In genomic region chr12:35670980-35671379, GRCm38 (mm10) we compare ENCODE assay signal across 22 mouse cellular contexts.
DNase-seq lines count a peak whose midpoint lies in the region; ATAC-seq and TF ChIP-seq lines count a peak whose summit lies in the region.
"Had no signal": no experiment of that assay in that cellular context is flagged by ENCODE, and none has a peak within 500 bp of the region (broad histone marks: within the 10 kb centered on the region; RNA-seq: fewer than 3 reads in every experiment).

No protein-coding gene starts in this region.

- H3K4me2 ChIP-seq in lung, postnatal 0 days (replicated peaks; ENCODE audit: low read depth, low read length) = no peak overlapping the region

- H3K4me1 ChIP-seq in lung, postnatal 0 days (ENCODE audit: insufficient read depth, low read depth, low read length) = no peaks in the 10 kb centered on the region

- ATAC-seq in lung, postnatal 0 days = no peak
- ATAC-seq: activated CD4-positive, CD25-positive, alpha-beta regulatory T cell, adult 4 months; CD4-positive, CD25-positive, alpha-beta regulatory T cell, adult 4 months; Patski had no signal

- no peak overlapping the region for H3K27ac ChIP-seq in lung, postnatal 0 days (ENCODE audit: low read length)

- TF ChIP-seq CTCF in lung, postnatal 0 days (IDR thresholded peaks at IDR 0.05) = no peak

- no peaks in the 10 kb centered on the region for H3K27me3 ChIP-seq in lung, postnatal 0 days (replicated peaks; ENCODE audit: insufficient read depth, low read length)
- H3K27me3 ChIP-seq: CH12.LX, Patski had no signal

- no peak overlapping the region for H3K9ac ChIP-seq in lung, postnatal 0 days (replicated peaks; ENCODE audit: low read depth)

- no peak overlapping the region for H3K4me3 ChIP-seq in lung, postnatal 0 days (ENCODE audit: low read depth, low read length)

- H3K9me3 ChIP-seq in lung, postnatal 0 days (ENCODE audit: low read length) = no peaks in the 10 kb centered on the region

- DNase-seq in lung, postnatal 0 days (ENCODE audit: low spot score) = no peak
- no peak for DNase-seq in lung, postnatal 4 days
- DNase-seq in urinary bladder, postnatal 14 days (ENCODE audit: low spot score) = peak; percentile 54
- no peak for DNase-seq in urinary bladder, adult 2 months (ENCODE audit: low spot score)
- peak; percentile 23 to 51 for DNase-seq in urinary bladder, postnatal 36 days (ENCODE audit: low spot score in 2 of 2)
- DNase-seq in urinary bladder, postnatal 25 days (ENCODE audit: low spot score) = no peak
- DNase-seq in gonadal fat pad, adult 2 months (ENCODE audit: low read depth) = peak; percentile 58
- DNase-seq in ovary, postnatal 36 days (ENCODE audit: low spot score) = no peak
- DNase-seq: adrenal gland, adult 2 months; adrenal gland, adult 8-10 months; adrenal gland, postnatal 10 days; adrenal gland, postnatal 14 days; adrenal gland, postnatal 25 days; adrenal gland, postnatal 36 days; B cell, adult 2 months; cerebellum, adult 11 months; cerebellum, adult 11-12 months had no signal

- 86% methylated on average over 4 of the region's 4 CpGs for WGBS in lung, postnatal 0 days

- peak; percentile 46; the same call in 1 of the 2 replicates for TF ChIP-seq EP300 in lung, postnatal 0 days (IDR thresholded peaks at IDR 0.05)

- H3K36me3 ChIP-seq in lung, postnatal 0 days (ENCODE audit: insufficient read depth, low read length) = no peaks in the 10 kb centered on the region
- H3K36me3 ChIP-seq: G1E had no signal

Comparison
In these comparisons a context has a peak if more than half of its experiments do, and no peak if none do; other contexts are left out.
1. DNase-seq: peak in urinary bladder, postnatal 14 days (single experiment), urinary bladder, postnatal 36 days (2 of 2) and gonadal fat pad, adult 2 months (single experiment); none in lung, postnatal 0 days (single experiment), lung, postnatal 4 days (0 of 2), urinary bladder, adult 2 months (single experiment), urinary bladder, postnatal 25 days (single experiment) and ovary, postnatal 36 days (single experiment).